Mouse (Mus musculus) lung, embryonic 16.5 days (tissue): ENCODE measurements around the gene Rad51b. TPM values are rescaled to one million over a fixed set of nuclear protein-coding genes. Genes with fewer than 3 reads are reported as not detected.

ENCODE experiments used
- ATAC-seq: fragments of 200-750 bp; cut with Nextera tagmentation; 2 replicates; pipeline ENCODE4 v1.8.0; 2017; ENCODE audit warnings: low read depth, mild to moderate bottlenecking, moderate library complexity
- H3K27ac ChIP-seq: fragments of 300-500 bp; sonication (generic); 2 replicates; pipeline ENCODE4 v1.5.1; 2014; ENCODE audit warnings: mild to moderate bottlenecking, control low read depth, low read length
- H3K27me3 ChIP-seq: fragments of 300-500 bp; sonication (generic); 2 replicates; pipeline ENCODE4 v1.6.1; 2014; ENCODE audit warnings: low read depth, low read length, mixed read lengths; ENCODE audit not compliant: control insufficient read depth, insufficient read depth
- H3K36me3 ChIP-seq: fragments of 300-500 bp; sonication (generic); 2 replicates; pipeline ENCODE4 v1.6.1; 2014; ENCODE audit warnings: low read length; ENCODE audit not compliant: control insufficient read depth, insufficient read depth
- H3K4me1 ChIP-seq: fragments of 300-500 bp; sonication (generic); replicated peaks from 2 replicates; pipeline ENCODE4 v1.6.1; 2014; ENCODE audit warnings: low read length, mixed read lengths; ENCODE audit not compliant: control insufficient read depth, insufficient read depth
- H3K4me2 ChIP-seq: fragments of 300-500 bp; sonication (generic); 2 replicates; pipeline ENCODE4 v1.6.1; 2014; ENCODE audit warnings: low read depth, low read length, control low read depth
- H3K4me3 ChIP-seq: fragments of 300-500 bp; sonication (generic); 2 replicates; pipeline ENCODE4 v1.5.1; 2014; ENCODE audit warnings: mild to moderate bottlenecking, low read length, control low read depth
- H3K9ac ChIP-seq: fragments of 300-500 bp; sonication (generic); 2 replicates; pipeline ENCODE4 v1.6.1; 2014; ENCODE audit warnings: low read length, control low read depth
- H3K9me3 ChIP-seq: fragments of 300-500 bp; sonication (generic); 2 replicates; pipeline ENCODE4 v1.6.1; 2016; ENCODE audit warnings: low read length; ENCODE audit not compliant: control insufficient read depth
- WGBS: fragments of 180-500 bp; shearing (Covaris S2); extraction: QIAGEN DNeasy Blood & Tissue Kit; methylation state at CpG from one replicate; pipeline ENCODE4 v1.1.7; 2014; 5-methylcytosine and 5-hydroxymethylcytosine counted together
- polyA plus RNA-seq: library from polyadenylated mRNA; unstranded; fragments of >200 nt; fragmentation: Nextera tagmentation; extraction: Ambion mirVana; gene quantifications from 2 replicates; pipeline ENCODE4 v1.2.1, GENCODE M21; 2015

Gene Rad51b
- polyA plus RNA-seq, 1 experiment from 2014 or later = 7.6 TPM

DNA sequence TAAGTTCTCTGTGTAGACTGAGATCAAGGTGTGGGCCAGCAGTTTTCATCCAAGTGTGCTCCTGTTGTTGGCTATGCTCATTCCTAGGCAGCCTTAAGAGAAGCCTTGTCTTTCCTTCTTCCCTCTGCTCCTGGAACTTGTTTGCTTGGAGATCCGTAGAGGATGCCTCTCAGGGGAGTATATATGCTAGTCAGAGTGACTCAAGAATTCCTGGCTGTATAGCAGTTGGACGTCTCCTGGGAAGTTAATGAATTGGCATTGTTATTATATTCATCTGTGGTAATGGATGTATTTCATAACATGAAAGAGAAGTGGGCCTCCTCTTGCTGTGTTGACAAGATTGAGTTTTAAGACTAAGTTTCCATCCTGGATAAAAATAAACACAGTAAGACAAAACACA, 196.4 kb downstream of the Rad51b start:
- H3K27ac ChIP-seq = no peak overlapping the region
- H3K4me3 ChIP-seq = no peak overlapping the region
- no peaks in the 10 kb centered on the region for H3K4me1 ChIP-seq
- no peak overlapping the region for H3K4me2 ChIP-seq
- H3K9me3 ChIP-seq = no peaks in the 10 kb centered on the region
- no peaks in the 10 kb centered on the region for H3K36me3 ChIP-seq
- no peaks in the 10 kb centered on the region for H3K27me3 ChIP-seq
- H3K9ac ChIP-seq = no peak overlapping the region
- ATAC-seq = no peak
- WGBS = 38% methylated on average over 2 of the region's 2 CpGs

DNA sequence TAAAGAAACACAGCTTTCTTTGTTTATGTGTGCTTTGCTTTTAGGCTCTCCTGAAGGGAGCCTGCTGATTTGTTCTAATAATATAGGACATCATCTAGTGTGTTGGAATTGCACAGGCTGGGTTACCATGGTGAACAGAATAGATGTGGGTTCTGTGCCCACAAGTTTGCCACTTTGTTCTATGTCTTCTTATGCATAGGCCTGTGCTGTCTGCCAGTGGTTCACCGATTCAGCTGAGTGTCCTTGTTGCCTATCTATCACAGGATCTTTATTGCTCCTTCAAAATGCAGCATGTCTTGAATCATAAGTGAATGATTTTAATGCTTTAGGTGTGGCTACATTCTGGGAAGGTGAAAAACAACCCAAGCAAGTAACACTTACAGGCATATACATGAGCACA, 201.2 kb downstream of the Rad51b start:
- 86% methylated on average over 1 of the region's 1 CpGs for WGBS
- Histone ChIP-seq H3K4me2 (no peak overlapping the region), H3K9me3 (no peaks in the 10 kb centered on the region), H3K4me3 (no peak overlapping the region), H3K9ac (no peak overlapping the region), H3K27me3 (no peaks in the 10 kb centered on the region), H3K36me3 (no peaks in the 10 kb centered on the region), H3K27ac (no peak overlapping the region), H3K4me1 (peaks cover 9% of the 10 kb centered on the region; the same call in 1 of the 2 replicates)
- ATAC-seq = no peak

DNA sequence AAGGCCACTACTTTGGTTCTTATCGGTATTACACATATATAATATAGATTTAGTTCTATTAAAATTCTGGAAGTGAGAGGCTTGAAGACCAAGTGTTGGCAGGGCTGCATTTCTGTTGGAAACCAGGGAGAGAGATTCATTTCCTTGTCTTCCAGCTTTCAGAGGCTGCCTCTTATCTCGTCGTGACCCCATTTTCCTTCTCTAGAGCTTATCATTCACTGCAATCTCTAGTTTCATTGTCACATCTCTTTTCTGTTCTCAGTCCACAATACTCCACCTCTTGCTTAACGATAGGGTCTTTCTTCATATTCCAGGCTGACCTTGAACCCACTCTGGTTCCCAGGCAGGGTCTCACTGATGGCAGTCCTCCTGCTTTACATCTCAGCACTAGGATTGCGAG, 202.7 kb downstream of the Rad51b start:
- H3K27me3 ChIP-seq = no peaks in the 10 kb centered on the region
- no peak overlapping the region for H3K9ac ChIP-seq
- H3K4me1 ChIP-seq = peaks cover 13% of the 10 kb centered on the region; the same call in 1 of the 2 replicates
- H3K9me3 ChIP-seq = no peaks in the 10 kb centered on the region
- H3K4me3 ChIP-seq = no peak overlapping the region
- no peaks in the 10 kb centered on the region for H3K36me3 ChIP-seq
- H3K4me2 ChIP-seq = no peak overlapping the region
- no peak overlapping the region for H3K27ac ChIP-seq
- no peak for ATAC-seq
- WGBS = 78% methylated on average over 5 of the region's 5 CpGs

DNA sequence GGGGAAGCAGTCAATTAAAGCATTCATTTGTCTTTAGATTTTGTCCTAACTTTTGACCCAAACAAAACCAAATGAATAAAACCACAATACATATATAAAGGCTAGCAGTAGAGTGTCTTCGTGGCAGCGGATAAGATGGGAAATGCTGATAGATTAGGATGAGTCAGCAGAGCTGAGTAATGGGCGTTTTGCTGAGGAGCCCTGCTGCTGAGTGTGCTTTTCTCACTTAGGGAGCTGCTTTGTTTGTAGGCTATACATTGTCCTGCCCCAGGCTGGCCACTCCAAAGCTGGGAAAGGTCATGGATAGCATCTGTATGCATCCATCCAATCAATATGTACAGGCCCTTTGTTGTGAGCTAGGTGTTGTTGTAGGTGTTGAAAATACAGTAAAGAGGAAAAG, 204.8 kb downstream of the Rad51b start:
- no peak for ATAC-seq
- Histone ChIP-seq H3K27me3 (no peaks in the 10 kb centered on the region), H3K27ac (0 out of 2 replicates have a peak overlapping the region, but pooled peaks have one; percentile 33), H3K36me3 (no peaks in the 10 kb centered on the region), H3K4me2 (no peak overlapping the region), H3K9me3 (no peaks in the 10 kb centered on the region), H3K4me3 (no peak overlapping the region), H3K9ac (no peak overlapping the region), H3K4me1 (peaks cover 21% of the 10 kb centered on the region)
- 64% methylated on average over 3 of the region's 3 CpGs for WGBS

DNA sequence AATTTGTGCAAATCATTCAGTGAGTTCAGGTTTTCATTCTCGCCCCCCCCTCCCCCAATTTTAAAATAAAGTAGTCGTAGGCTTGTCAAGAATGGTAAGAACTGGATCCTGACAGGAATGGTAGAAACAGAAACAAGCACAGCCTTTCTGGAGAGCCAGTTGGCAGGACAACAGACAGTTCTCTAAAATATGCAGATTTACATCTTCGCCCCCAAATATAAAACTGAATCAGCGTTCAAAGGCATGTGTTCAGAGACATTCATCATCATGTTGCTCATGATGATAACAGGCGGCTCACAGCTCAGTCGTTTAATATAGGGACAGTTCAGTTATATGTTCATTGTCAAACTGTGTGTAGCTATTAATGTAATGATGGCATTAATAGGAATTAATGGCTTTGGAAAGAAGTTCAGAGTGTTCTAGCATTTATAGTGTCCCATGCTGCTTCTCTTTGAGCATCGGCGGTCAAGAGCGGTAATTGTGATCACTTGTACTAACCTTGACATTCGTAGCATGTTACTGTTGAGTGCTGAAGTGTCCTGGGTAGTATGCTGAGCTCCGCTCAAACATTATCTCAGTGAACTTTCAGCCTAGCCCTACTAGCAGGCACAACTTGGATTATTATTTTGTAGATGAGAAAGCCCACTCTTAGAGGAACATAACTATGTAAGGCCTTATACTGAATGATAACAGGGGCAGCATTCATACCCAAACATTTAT, 205.9 kb downstream of the Rad51b start:
- Histone ChIP-seq H3K4me3 (no peak overlapping the region), H3K27me3 (no peaks in the 10 kb centered on the region), H3K9me3 (no peaks in the 10 kb centered on the region), H3K27ac (peak overlapping the region; percentile 83), H3K4me1 (peaks cover 33% of the 10 kb centered on the region), H3K9ac (no peak overlapping the region), H3K36me3 (no peaks in the 10 kb centered on the region), H3K4me2 (no peak overlapping the region)
- 41% methylated on average over 11 of the region's 11 CpGs for WGBS
- ATAC-seq = peak; percentile 62

DNA sequence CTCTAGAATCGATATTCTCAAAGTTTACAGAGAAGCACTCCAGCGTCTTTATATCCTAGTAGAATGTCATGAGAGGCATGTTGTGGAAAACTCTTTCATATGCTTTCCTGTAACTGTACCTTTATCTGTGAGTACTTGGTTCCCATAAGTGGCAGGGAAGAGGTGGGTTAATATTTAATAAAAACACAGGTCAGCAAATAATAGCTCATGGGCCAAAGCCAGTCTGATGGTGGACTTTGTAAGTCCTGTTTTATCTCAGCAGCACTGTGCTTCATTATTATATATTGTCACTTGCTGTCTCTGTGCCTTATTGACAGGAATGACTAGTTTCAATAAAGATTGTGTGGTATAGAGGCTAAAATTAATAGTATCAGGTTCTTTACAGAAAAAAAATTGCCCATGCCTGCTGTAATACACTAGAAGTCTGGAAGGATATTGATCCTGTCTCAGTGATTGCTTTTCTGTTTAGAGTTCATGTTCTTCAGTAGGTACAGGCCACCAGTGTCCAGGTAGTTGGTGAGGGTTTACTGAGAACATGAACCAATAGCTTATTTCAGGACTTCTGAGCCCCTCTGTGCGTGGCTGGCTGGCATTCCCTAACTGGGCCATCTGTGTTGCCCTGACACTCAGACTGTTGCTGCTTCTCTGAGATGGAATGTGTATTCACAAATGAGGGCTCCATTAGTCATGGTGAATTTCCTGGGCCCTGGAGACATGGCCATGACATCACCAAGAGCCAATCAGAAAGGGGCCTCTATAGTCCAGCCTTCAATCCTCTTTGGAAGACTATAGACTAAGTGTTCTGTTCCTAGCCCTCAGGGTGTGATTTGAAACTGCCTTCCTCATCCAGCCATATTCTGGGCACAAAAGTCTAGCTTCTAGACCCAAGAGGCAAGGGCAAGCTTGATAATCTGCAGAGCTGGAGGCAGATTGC, 206.8 kb downstream of the Rad51b start:
- Histone ChIP-seq H3K4me2 (no peak overlapping the region), H3K4me3 (no peak overlapping the region), H3K9me3 (no peaks in the 10 kb centered on the region), H3K9ac (no peak overlapping the region), H3K27ac (peak overlapping the region; percentile 83), H3K36me3 (no peaks in the 10 kb centered on the region), H3K27me3 (no peaks in the 10 kb centered on the region), H3K4me1 (peaks cover 35% of the 10 kb centered on the region)
- WGBS = 49% methylated on average over 3 of the region's 3 CpGs
- 0 out of 2 replicates have a peak, but pooled peaks have one; percentile 16 for ATAC-seq

DNA sequence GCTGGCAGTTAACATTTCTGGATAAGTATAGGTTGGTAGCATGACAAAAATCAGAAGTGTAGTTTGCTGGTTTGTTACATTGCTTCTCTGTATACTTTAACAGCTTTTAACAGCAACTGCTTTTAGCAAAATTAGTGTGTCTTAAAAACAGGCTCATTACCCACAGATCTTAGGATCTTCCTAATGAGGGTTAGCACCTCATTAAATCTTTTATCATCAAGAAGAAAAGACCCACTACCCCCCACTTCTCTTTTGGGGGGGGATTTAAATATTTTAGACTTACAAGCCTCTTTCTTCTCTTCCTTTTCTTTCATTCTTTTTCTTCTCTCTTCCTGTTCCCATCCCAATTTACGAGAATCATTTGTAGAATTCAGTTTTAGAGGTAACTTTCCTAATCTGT, 207.6 kb downstream of the Rad51b start:
- Histone ChIP-seq H3K4me2 (no peak overlapping the region), H3K4me3 (no peak overlapping the region), H3K4me1 (peaks cover 35% of the 10 kb centered on the region), H3K27me3 (no peaks in the 10 kb centered on the region), H3K27ac (peak overlapping the region; percentile 36; the same call in 1 of the 2 replicates), H3K36me3 (no peaks in the 10 kb centered on the region), H3K9me3 (no peaks in the 10 kb centered on the region), H3K9ac (no peak overlapping the region)
- ATAC-seq = no peak
- 89% methylated on average over 1 of the region's 1 CpGs for WGBS

DNA sequence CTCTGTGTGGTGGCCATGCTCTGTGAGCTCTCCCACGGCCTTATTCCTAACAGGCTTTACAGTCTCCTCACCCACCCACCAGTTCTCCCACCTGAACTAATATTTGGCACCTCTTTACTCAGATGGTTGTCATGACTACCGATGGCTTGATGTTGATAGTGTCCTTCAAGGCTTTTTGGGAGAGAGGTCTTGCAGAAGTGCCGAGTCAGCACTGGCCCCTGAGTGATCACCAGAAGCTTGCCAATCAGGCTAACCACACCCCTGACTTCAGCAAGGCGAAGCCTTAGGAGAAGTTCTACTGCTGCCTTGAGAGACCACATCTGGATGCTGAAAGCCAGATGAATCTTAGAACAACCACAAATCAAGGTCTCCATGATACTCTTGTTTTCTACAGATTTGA, 209.3 kb downstream of the Rad51b start:
- H3K27ac ChIP-seq = peak overlapping the region; percentile 61; the same call in 1 of the 2 replicates
- H3K4me3 ChIP-seq = no peak overlapping the region
- WGBS = 42% methylated on average over 4 of the region's 4 CpGs
- H3K9me3 ChIP-seq = no peaks in the 10 kb centered on the region
- no peaks in the 10 kb centered on the region for H3K27me3 ChIP-seq
- peaks cover 40% of the 10 kb centered on the region for H3K4me1 ChIP-seq
- no peak for ATAC-seq
- no peak overlapping the region for H3K9ac ChIP-seq
- no peak overlapping the region for H3K4me2 ChIP-seq
- no peaks in the 10 kb centered on the region for H3K36me3 ChIP-seq

DNA sequence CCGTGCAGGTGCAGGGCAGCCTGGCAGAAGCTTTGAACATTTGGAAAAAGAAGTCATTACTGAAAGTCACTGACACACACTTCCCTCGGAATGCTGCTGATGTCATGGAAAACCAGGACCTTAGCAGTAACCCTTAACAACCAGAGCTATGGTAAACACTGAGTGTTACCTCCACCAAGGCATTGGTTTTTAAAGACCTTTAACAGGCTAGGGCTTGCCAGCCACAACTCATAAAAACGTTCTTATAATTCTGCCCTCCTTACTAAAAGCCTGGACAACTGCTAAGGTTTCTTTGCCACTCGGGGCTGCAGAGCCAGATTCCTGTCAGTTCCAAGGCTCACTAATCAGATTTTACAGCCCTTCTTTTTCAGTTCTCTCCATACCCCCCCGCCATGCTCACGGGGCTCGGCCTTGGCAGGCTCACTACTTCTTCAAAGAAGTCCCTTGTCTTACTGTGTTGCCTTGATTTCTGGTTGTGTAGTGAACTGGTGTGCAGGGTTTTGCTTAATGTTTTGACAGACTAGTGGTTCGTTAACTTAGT, 210.1 kb downstream of the Rad51b start:
- Histone ChIP-seq H3K9ac (peak overlapping the region; percentile 33; the same call in 1 of the 2 replicates), H3K27me3 (no peaks in the 10 kb centered on the region), H3K4me2 (no peak overlapping the region), H3K27ac (peak overlapping the region; percentile 61), H3K4me3 (no peak overlapping the region), H3K36me3 (no peaks in the 10 kb centered on the region), H3K4me1 (peaks cover 45% of the 10 kb centered on the region), H3K9me3 (no peaks in the 10 kb centered on the region)
- peak; percentile 20; the same call in 1 of the 2 replicates for ATAC-seq
- 20% methylated on average over 8 of the region's 8 CpGs for WGBS
